Mouse (Mus musculus) heart, embryonic 16.5 days (tissue): ENCODE measurements around the gene Nfkbil1. TPM values are rescaled to one million over a fixed set of nuclear protein-coding genes. Genes with fewer than 3 reads are reported as not detected.

Source experiments
- ATAC-seq: fragments of 200-750 bp; cut with Nextera tagmentation; replicated peaks from 2 replicates; pipeline ENCODE4 v1.8.0; 2017; ENCODE audit warnings: moderate number of reproducible peaks; ENCODE audit not compliant: insufficient read depth, low FRiP score; ENCODE audit errors: extremely low read depth
- H3K27ac ChIP-seq: fragments of 300-500 bp; sonication (generic); 2 replicates; pipeline ENCODE4 v1.5.1; 2014; ENCODE audit warnings: mild to moderate bottlenecking, low read length, control low read depth, moderate library complexity
- H3K27me3 ChIP-seq: fragments of 300-500 bp; sonication (generic); 2 replicates; pipeline ENCODE4 v1.6.1; 2014; ENCODE audit warnings: low read length, mixed read lengths; ENCODE audit not compliant: control insufficient read depth, insufficient read depth
- H3K36me3 ChIP-seq: fragments of 300-500 bp; sonication (generic); 2 replicates; pipeline ENCODE4 v1.6.1; 2014; ENCODE audit not compliant: control insufficient read depth, insufficient read depth
- H3K4me1 ChIP-seq: fragments of 300-500 bp; sonication (generic); 2 replicates; pipeline ENCODE4 v1.6.1; 2014; ENCODE audit warnings: low read length, mixed read lengths; ENCODE audit not compliant: control insufficient read depth, insufficient read depth
- H3K4me2 ChIP-seq: fragments of 300-500 bp; sonication (generic); 2 replicates; pipeline ENCODE4 v1.6.1; 2014; ENCODE audit warnings: low read depth, mild to moderate bottlenecking, control low read depth, low read length
- H3K4me3 ChIP-seq: fragments of 300-500 bp; sonication (generic); 2 replicates; pipeline ENCODE4 v1.5.1; 2014; ENCODE audit warnings: mild to moderate bottlenecking, control low read depth, low read length
- H3K9ac ChIP-seq: fragments of 300-500 bp; sonication (generic); 2 replicates; pipeline ENCODE4 v1.6.1; 2014; ENCODE audit warnings: low read length, control low read depth
- H3K9me3 ChIP-seq: fragments of 300-500 bp; sonication (generic); replicated peaks from 2 replicates; pipeline ENCODE4 v1.6.1; 2016; ENCODE audit warnings: low read length; ENCODE audit not compliant: control insufficient read depth
- WGBS: fragments of 180-500 bp; shearing (Covaris S2); extraction: QIAGEN DNeasy Blood & Tissue Kit; methylation state at CpG from one replicate; pipeline ENCODE4 v1.1.7; 2014; 5-methylcytosine and 5-hydroxymethylcytosine counted together
- polyA plus RNA-seq: library from polyadenylated mRNA; unstranded; fragments of >200 nt; fragmentation: Nextera tagmentation; extraction: Ambion mirVana; gene quantifications from 2 replicates; pipeline ENCODE4 v1.2.1, GENCODE M21; 2015

Gene Nfkbil1
- polyA plus RNA-seq, 1 experiment from 2014 or later, result 8.8 TPM

DNA sequence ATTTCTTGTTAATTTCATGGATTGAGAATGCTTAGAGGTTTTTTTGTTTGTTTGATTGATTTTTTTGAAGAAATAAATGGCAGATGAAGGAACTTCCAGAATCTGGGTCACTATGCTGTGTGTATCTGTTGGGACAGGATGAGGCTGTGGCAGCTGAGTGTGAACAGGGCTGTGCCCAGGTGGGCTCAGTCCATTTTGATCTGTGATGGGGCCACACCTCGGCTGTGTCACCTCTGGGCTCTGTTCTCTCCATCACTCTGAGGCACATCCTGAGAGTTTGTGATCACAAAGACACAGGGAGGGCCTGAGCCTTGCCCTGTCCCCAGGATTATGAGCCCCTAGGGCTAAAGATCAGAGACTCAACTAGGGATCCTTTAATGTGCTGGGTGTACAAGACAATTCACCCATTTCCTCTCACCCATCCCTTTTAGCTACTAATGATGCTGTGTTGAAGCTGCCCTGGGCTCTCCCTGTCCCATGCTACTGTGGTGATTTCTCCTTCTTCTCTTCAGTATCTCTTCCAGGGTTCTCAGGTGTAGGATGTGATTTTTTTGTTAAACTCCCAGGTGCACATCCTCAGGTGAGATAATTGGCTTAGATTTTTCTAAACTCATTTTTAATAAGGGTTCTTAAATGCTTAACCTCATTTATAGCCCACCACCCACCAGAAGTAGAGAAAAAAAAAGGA is 32.0 kb upstream of the Nfkbil1 start:
- no peak overlapping the region for H3K27ac ChIP-seq
- WGBS, result 62% methylated on average over 1 of the region's 1 CpGs
- H3K9me3 ChIP-seq, result no peaks in the 10 kb centered on the region
- H3K4me1 ChIP-seq, result peaks cover 2% of the 10 kb centered on the region; the same call in 1 of the 2 replicates
- ATAC-seq, result no peak
- H3K36me3 ChIP-seq, result no peaks in the 10 kb centered on the region
- no peak overlapping the region for H3K9ac ChIP-seq
- peaks cover 8% of the 10 kb centered on the region; the same call in 1 of the 2 replicates for H3K27me3 ChIP-seq
- H3K4me2 ChIP-seq, result no peak overlapping the region
- H3K4me3 ChIP-seq, result no peak overlapping the region

DNA sequence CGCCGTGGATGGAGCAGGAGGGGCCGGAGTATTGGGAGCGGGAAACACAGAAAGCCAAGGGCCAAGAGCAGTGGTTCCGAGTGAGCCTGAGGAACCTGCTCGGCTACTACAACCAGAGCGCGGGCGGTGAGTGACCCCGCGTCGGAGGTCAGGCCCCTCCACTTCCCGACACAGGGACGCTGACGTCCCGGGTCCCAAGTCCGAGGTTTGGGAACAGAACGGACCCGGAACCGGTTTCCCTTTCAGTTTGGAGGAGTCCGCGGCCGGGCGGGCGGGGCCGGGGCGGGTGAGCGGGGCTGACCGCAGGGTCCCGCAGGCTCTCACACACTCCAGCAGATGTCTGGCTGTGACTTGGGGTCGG is 27.9 kb upstream of the Nfkbil1 start:
- ATAC-seq, result 0 out of 2 replicates have a peak, but pooled peaks have one; percentile 9
- peak overlapping the region; percentile 77 for H3K9ac ChIP-seq
- no peak overlapping the region for H3K27ac ChIP-seq
- H3K9me3 ChIP-seq, result no peaks in the 10 kb centered on the region
- H3K36me3 ChIP-seq, result no peaks in the 10 kb centered on the region
- H3K4me1 ChIP-seq, result peaks cover 4% of the 10 kb centered on the region; the same call in 1 of the 2 replicates
- WGBS, result 2% methylated on average over 31 of the region's 31 CpGs
- H3K27me3 ChIP-seq, result peaks cover 15% of the 10 kb centered on the region
- peak overlapping the region; percentile 100 for H3K4me2 ChIP-seq
- peak overlapping the region; percentile 84 for H3K4me3 ChIP-seq

DNA sequence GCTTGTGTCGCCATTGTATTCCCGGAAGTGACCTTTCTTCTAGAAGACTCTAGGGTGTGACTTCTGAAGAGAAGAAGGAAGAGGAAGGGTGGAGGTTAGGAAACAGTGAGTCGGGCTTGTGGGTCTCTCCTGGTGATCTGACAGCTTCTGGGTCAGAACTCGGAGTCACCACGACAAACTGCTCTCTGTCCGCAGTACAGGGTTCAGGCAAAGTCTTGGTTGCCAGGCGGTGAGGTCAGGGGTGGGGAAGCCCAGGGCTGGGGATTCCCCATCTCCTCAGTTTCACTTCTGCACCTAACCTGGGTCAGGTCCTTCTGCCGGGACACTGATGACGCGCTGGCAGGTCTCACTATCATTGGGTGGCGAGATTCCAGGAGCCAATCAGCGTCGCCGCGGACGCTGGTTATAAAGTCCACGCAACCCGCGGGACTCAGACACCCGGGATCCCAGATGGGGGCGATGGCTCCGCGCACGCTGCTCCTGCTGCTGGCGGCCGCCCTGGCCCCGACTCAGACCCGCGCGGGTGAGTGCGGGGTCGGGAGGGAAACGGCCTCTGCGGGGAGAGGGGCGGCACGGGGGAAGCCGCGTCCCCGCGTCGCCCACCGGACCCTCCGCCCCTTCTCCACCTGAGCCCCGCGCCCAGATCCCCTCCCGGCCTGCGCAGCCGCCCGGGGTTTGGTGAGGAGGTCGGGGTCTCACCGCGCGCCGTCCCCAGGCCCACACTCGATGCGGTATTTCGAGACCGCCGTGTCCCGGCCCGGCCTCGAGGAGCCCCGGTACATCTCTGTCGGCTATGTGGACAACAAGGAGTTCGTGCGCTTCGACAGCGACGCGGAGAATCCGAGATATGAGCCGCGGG is 27.3 kb upstream of the Nfkbil1 start, which contains the start of gene H2-D1:
Gene H2-D1, plus strand, starts transcription at position 67 of the 859 bp plus-strand sequence.
- Histone ChIP-seq H3K4me3 (peak within 1 kb of the TSS; percentile 84), H3K4me1 (peaks cover 4% of the 10 kb centered on the region), H3K4me2 (peak within 1 kb of the TSS; percentile 100), H3K9me3 (no peaks in the 10 kb centered on the region), H3K36me3 (no peaks in the 10 kb centered on the region), H3K27ac (no peak within 1 kb of the TSS), H3K9ac (peak within 1 kb of the TSS; percentile 77), H3K27me3 (peaks cover 15% of the 10 kb centered on the region)
- 1% methylated on average over 51 of the region's 73 CpGs for WGBS
- peak; percentile 86 for ATAC-seq

DNA sequence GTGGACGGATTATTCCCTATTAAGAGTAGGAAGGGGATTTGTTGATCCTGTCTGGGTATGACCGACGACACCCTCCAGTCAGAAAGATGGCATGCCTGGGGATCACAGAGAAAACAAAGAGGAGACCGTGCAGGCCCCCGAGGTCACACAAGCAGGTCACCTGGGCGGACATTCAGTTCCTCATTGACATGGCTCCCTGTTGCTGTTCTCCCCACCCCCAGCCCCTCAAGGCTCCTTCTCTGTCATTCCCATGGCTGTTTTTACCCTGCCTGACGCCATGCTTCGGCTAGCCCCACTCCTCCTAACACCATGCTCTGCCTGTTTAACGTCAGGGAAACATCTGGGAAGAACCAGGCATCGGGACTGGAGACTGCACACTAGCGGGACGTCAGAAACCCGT is 26.1 kb upstream of the Nfkbil1 start:
- Histone ChIP-seq H3K4me1 (peaks cover 7% of the 10 kb centered on the region), H3K4me3 (no peak overlapping the region), H3K27ac (no peak overlapping the region), H3K36me3 (no peaks in the 10 kb centered on the region), H3K27me3 (peaks cover 15% of the 10 kb centered on the region), H3K9ac (no peak overlapping the region), H3K9me3 (no peaks in the 10 kb centered on the region), H3K4me2 (no peak overlapping the region)
- WGBS, result 70% methylated on average over 13 of the region's 13 CpGs
- no peak for ATAC-seq

DNA sequence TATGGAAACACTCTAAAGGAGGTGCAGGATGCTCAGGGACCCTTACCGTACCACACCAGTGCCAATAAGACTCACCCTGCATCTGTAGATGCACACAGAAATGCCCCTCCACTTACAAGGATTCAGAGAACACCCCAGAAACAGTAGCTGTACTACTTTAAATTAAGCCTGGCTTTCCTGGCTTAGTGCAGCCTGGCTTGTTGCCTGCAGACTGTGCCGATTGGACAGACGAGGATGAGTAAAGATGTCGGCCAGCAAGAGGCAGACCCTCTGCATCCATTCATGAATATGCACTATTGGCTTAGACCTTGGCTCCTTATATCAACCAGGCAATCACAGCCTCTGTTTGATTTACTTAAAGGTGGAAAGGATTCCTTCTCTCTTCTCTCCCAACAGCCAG is 24.0 kb upstream of the Nfkbil1 start:
- peaks cover 12% of the 10 kb centered on the region for H3K27me3 ChIP-seq
- ATAC-seq, result no peak
- H3K9ac ChIP-seq, result no peak overlapping the region
- H3K4me2 ChIP-seq, result no peak overlapping the region
- H3K4me3 ChIP-seq, result no peak overlapping the region
- WGBS, result 68% methylated on average over 4 of the region's 4 CpGs
- H3K9me3 ChIP-seq, result no peaks in the 10 kb centered on the region
- H3K4me1 ChIP-seq, result peaks cover 7% of the 10 kb centered on the region
- no peaks in the 10 kb centered on the region for H3K36me3 ChIP-seq
- H3K27ac ChIP-seq, result no peak overlapping the region

DNA sequence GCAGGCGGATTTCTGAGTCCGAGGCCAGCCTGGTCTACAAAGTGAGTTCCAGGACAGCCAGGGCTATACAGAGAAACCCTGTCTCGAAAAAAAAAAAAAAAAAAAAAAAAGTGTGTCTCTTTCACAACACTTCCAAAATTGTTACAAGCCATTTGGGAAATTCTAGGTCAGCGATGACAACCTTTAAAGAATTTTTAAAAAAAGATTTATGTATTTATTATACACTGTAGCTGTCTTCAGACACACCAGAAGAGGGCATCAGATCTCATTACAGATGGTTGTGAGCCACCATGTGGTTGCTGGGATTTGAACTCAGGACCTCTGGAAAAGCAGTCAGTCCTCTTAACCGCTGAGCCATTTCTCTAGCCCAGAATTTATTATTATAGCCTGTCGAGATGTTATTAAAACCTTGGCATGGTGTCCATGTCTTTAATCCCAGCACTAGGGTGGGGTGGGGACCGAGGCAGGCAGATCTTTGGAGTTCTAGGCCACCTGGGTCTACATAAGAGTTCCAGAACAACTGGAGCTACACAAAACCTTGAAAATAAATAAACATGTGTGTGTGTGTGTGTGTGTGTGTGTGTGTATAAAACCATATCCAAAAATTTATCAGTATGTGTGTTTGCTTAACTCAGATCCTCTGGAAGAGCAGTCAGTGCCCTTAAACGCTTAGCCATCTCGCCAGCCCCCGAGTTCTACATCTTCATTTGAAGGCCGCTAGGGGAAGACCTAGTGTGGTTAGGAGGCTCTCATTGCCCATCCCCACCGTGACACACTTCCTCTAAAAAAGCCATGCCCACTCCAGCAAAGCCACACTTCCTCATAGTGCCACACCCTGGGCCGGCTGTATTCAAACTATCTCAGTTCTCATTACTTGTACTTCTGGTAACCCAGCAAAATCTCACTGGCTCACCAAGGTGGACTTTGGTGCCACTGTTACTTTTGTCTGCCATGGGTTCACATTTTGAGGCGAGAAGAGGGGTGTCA is 23.2 kb upstream of the Nfkbil1 start:
- Histone ChIP-seq H3K36me3 (peaks cover 6% of the 10 kb centered on the region), H3K27ac (no peak overlapping the region), H3K9me3 (no peaks in the 10 kb centered on the region), H3K4me2 (peak overlapping the region; percentile 62), H3K27me3 (peaks cover 8% of the 10 kb centered on the region), H3K9ac (no peak overlapping the region), H3K4me1 (peaks cover 7% of the 10 kb centered on the region), H3K4me3 (peak overlapping the region; percentile 41; the same call in 1 of the 2 replicates)
- WGBS, result 58% methylated on average over 13 of the region's 14 CpGs
- ATAC-seq, result no peak

DNA sequence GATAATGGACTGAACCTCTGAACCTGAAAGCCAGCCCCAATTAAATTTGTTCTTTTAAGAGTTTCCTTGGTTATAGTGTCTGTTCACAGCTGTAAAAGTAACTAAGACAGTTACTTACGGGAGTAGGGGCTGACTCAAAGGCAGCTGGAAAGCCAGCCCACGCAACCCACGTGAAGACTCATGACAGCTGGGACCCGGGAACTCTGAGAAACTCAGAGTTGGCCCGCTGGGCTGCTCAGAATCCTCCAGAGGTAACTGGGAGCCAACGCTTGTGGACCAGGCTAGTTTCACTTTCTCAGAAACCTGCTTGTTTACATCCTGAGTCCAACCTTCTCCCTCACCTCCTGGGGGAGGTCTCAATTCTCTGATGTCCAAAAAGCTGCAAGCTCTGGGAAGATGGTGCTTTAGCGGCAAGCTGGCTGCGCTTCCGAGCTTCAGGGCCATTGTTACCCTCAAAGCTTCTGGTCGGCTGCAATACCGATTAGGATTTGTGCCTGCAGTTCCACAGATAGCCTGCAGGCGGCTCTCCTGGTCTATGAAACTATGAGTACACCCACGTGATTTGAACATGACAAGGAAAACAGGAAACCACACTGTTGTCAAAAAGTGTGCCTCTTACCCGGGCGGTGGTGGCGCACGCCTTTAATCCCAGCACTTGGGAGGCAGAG is 22.4 kb upstream of the Nfkbil1 start:
- Histone ChIP-seq H3K4me1 (peaks cover 7% of the 10 kb centered on the region), H3K9me3 (no peaks in the 10 kb centered on the region), H3K27ac (no peak overlapping the region), H3K4me3 (peak overlapping the region; percentile 41), H3K4me2 (peak overlapping the region; percentile 62), H3K27me3 (peaks cover 8% of the 10 kb centered on the region; the same call in 1 of the 2 replicates), H3K36me3 (peaks cover 14% of the 10 kb centered on the region), H3K9ac (peak overlapping the region; percentile 38; the same call in 1 of the 2 replicates)
- peak; percentile 37; the same call in 1 of the 2 replicates for ATAC-seq
- 11% methylated on average over 17 of the region's 17 CpGs for WGBS

DNA sequence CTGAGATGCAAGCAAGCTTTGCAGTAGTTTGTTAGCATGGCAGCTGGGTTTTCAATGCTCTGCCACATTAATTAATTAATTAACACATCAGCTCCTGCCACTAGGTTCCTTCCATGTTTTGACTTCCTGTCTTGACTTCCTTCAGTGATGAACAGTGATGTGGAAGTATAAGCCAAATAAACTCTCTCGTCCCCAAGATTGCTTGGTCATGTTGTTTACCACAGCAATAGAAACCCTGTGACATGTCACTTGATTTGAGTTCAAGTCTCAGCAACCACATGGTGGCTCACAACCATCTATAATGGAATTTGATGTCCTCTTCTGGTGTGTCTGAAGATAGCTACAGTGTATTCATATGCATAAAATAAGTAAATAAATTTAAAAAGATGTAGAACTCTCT is 21.8 kb upstream of the Nfkbil1 start:
- WGBS, result 62% methylated on average over 1 of the region's 1 CpGs
- no peak for ATAC-seq
- no peaks in the 10 kb centered on the region for H3K9me3 ChIP-seq

More for the DNA sequence above, 21.8 kb upstream of the Nfkbil1 start:
- Histone ChIP-seq H3K9ac (no peak overlapping the region), H3K4me2 (peak overlapping the region; percentile 62; the same call in 1 of the 2 replicates), H3K36me3 (peaks cover 20% of the 10 kb centered on the region), H3K4me3 (no peak overlapping the region; the same call in 1 of the 2 replicates), H3K27me3 (peaks cover 5% of the 10 kb centered on the region; the same call in 1 of the 2 replicates), H3K4me1 (peaks cover 3% of the 10 kb centered on the region), H3K27ac (no peak overlapping the region)
